Mouse (Mus musculus): ENCODE results near the gene Coro1b.
"Not testable (repeated sequence)": the region's sequence is repeated elsewhere in the genome, so short reads cannot be mapped to it uniquely, and the experiment has no call there.

Coro1b gene

DNA sequence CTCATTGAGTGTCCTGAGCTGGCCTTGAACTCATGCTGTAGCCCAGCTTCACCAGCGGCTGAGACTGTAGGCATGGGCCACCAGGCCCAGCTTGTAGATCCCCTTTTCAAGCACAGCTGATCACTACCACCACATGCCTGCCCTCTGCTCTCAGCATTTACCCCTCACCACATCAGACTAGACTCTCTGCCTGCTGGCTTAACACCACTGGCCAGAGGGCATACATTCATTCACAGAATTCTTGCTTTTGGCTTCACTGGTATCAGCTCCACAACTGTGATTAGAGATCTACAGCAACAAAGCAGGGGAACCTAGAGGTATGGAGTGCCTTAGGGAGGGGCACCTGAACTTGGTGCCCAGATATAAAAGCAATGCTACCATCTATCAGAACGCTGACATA is 27.9 kb upstream of the Coro1b start:
- no peak for DNase-seq (ENCODE audit: low spot score)

DNA sequence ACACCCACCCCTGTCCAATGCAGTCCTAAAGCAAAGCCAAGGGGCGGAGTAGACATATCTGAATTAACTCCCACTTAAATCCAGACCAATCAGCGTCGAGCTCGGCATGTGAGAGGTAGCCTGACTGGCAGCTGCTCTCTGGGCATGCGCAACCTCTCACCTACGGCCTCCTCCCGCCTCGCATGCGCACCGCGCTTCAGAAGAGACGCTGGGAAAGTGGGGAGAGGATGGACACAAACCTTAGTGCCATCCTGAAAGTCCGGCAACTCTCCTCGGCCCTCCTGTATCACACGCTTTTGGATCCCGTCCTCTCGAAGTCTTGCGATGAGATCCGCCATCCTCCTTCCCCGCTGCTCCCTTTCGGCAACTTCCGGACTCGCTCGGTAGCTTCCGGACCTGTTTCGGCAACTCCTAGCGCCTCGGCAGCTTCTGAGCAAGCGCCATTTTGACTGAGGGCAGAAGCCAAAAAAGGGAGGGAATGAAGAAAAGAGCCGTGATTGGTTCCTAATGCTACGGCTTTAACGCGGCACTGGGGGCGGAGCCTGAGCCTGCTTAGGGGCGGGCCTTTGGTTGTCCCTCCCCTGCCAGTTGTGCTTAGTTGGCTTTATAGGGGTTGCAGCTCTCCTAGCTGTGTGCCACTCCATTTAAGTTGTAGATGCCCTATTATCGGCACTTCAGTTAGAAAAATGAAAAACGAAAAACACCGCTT is 27.2 kb upstream of the Coro1b start:
- DNase-seq (ENCODE audit: low spot score), result peak; percentile 99

DNA sequence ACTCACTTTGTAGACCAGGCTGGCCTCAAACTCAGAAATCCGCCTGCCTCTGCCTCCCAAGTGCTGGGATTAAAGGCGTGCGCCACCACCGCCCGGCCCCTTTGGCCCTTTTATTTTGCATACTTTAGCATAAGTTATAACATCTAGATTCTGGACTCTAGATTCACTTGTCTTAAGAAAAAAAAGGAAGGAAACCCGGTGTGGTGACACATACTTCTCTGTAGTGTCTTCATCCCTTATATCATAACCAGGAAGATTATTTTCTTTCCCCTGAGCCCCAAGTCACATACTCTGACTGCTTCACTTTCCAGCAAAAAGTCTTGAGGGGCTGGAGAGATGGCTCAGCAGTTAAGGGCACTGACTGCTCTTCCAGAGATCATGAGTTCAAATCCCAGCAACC is 26.5 kb upstream of the Coro1b start:
- not testable (repeated sequence) for DNase-seq (ENCODE audit: low spot score)

DNA sequence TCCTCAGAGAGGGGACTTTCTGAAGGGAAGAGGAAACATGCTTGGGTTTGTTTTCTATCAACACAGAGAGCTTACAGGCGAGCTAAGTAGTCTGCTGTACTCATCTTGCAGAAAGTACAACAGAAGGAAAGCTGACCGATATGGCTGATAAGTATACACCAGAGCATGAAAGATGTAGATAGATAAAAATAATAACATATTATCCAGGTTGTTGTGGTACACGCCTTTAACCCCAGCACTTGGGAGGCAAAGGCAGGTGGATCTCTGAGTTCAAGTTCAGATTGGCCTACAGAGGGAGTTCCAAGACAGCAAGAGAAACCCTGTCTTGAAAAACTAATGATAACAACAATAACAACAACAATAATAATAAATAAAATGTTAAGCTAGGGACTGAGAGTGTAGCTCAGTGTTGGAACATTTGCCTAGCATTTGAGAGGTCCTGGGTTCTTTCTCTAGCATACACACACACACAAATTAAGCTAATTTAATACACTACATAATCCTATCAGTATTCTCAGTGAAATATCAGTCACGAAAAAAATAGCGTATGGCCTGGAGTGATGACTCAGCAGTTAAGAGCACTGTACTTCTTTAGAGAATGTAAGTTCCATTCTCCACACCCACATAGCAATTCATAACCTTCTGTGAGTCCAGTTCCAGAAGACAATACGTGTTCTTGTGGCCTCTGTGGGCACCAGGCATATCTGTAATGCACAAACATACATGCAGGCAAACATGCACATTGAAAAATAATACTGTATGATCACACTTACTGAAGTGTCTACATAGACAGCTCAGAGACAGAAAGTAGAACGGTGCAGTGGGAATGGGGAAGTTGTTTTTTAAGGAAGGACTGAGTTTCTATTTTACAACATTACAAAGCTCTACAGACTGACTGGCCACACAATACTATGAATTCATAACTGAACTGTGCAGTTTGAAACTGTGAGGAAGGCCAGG is 25.7 kb upstream of the Coro1b start:
- no peak for DNase-seq (ENCODE audit: low spot score)

DNA sequence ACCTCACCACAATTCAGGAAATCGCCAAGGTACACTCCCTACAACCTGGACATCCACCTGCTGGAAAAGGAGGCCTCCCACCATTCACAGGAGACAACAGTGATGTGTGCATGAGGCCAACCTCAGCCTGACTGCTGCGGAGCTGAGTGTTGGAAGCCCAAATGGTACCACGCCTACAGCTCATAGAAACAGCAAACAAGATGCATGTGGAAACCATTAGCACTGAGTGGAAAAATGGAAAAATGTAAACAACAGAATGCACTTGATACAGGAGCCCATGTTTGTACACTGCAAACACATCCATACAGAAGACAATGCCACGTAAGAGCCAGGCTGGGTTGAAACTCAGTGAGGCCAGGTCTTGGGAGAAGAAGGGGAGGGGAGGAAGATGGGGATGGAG is 24.0 kb upstream of the Coro1b start:
- DNase-seq (ENCODE audit: low spot score), result no peak

DNA sequence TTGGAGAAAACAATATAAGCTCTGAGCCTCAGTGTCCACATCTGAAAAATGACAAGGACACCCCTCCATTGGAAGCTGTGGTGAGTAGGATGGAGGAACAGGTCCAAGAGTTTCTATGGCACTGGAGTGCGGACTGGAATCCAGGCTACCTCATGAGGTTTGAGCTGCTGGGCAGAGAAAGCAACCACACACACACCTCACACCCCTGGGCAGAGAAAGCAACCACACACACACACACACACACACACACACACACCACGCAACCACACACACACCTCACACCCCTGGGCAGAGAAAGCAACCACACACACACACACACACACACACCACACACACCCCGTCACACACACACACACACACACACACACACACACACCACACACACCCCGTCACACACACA is 23.2 kb upstream of the Coro1b start:
- DNase-seq (ENCODE audit: low spot score), result peak; percentile 27

DNA sequence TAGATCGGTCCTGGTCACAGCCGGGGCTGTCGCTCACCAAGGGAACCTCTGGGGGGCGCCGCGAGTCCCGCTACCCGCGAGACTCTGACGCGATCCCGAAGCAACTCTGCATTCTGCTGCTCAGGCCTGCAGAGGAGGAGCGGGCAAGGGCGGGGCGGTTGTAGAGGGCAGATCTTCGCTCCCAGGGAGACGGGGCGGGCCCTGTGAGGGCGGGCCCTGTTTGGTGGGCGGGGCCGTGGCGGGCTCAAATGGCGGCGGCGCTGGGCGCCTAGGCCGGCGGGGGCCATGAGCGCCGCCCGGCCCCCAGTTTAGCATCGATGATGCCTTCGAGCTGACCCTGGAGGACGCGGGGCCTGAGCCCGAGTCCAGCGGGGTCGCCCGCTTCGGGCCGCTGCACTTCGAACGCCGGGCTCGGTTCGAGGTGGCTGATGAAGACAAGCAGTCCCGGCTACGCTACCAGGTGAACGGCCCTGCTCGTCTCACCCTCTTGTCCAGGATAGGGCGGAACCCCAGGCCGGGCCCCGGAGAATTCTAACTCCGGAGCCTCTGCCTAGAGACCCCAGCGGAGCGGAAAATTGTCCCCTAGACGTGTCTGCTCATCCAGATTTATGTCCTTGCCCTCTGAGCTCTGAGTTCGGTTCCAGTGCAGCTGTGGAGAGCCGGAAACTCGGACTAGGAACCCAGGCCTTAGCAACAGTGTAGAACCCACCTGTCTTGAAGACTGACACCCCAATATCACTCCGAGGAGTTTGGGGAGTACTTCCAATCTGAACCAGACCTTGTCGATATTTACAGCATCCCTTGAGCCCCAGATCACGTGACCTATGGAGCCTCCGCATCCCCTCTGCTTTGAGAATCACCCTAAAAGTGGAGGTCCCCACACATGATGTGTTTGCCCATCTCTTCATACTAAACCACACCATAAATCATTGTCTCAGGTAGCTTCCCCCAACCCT is 22.4 kb upstream of the Coro1b start, which contains the start of gene Aip:
Gene Aip, minus strand, starts transcription at position 118 of the 956 bp plus-strand sequence.
- DNase-seq (ENCODE audit: low spot score), result peak; percentile 98

DNA sequence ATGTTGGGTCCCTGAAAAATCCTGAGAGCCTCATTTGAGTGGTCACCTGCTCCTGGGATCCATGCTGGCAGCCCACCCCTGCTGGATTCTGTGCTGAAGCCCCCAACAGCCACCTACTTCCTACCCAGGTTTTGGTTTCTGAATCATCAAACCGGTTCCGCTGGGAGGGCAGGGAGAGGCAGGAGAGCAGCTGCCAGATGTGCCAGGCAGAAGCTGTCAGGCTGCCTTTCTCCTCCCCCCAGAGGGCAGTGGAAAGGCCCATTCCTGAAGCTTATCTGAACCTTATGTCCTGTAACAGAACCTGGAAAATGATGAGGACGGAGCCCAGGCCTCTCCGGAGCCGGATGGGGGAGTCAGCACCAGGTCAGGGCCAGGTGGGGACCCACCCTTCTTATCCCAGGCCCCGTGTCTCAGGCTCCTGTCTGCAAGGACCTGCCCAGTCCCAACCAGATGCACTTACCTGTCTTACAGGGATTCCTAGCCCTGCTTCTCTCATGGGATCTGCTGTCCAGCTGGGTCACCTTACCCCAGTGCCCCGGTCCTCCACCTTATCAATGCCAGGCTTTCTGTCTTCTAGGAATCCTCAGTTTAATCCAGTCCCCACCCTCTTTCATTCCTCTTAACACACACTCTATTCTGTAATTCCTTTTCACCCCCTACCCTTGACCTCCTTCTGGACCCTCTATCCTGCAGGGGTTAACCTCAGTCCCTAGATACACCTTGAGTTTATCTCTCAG is 21.5 kb upstream of the Coro1b start:
- DNase-seq (ENCODE audit: low spot score), result no peak

DNA sequence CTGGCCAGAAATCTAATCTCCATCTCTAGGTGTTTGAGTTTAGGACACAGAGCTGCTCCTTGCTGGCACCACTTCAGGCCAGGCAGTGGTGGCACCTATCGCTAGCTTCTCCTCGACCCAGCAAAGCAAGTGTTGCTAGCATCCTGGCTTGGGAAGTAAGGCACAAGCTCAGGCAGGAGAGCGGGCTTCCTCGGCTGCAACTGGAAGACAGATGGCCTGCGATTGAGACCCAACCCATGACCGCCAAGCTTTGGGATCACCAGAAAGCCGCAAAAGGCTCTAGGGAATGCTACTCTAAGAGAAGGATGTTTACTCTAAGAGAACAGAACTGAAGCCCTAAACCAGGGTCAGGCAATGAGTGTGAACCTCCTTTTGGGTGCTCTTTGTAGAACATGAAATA is 19.0 kb upstream of the Coro1b start:
- DNase-seq (ENCODE audit: low spot score), result no peak

DNA sequence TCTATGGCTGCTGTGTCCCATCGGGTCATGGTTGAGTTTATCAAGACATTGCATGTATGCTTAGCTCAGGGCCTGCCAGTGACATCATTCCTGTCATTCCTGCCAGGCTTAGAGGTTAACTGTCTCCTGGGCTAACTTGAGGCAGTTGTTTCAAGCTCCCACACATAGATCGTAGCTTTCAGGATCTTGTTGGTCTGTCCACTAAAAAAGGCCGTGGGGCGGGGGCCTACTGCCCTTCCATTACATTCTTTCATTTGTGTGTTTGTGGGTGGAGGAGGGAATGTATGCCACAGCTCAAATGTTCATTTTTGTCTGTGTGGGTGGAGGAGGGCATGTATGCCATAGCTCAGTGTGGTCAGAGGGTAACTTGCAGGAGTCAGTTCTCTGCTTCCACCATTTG is 18.3 kb upstream of the Coro1b start:
- no peak for DNase-seq (ENCODE audit: low spot score)

DNA sequence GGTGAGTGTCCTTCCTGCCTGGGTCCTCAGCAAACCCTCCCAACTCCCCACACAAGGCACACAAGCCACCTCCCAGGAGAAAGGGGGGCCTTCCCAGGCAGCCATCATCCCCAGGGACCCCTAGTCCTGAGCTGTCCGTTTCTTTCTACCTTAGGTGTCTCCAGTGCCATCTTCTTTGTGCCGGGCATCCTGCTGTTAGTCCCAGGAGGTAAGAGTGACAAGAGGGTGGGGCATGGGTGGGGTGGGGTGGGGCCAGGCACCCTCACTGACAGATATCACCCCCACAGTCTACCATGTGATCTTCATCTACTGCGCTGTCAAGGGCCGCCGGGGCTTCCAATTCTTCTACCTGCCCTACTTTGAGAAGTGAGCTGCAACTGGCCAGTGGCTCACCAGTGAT is 17.3 kb upstream of the Coro1b start:
- no peak for DNase-seq (ENCODE audit: low spot score)

DNA sequence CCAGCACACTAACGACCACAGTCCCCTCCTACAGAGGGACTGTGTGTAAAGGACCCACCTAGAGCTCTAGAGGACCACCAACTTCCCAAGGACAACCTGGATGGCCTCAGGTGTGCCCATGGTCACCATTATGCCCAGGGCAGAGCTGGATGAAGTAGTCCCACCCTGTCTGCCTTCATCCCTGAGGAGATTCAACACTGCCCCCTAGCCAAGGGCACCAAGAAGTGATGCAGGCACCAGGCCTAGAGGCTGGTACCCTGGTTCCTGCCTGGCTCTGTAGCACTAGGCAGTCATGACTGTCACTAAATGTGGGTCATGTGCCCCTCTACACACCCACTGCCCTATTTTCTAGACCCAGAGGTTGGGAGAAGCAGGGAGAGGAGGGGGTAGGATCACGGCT is 16.7 kb upstream of the Coro1b start:
- no peak for DNase-seq (ENCODE audit: low spot score)

DNA sequence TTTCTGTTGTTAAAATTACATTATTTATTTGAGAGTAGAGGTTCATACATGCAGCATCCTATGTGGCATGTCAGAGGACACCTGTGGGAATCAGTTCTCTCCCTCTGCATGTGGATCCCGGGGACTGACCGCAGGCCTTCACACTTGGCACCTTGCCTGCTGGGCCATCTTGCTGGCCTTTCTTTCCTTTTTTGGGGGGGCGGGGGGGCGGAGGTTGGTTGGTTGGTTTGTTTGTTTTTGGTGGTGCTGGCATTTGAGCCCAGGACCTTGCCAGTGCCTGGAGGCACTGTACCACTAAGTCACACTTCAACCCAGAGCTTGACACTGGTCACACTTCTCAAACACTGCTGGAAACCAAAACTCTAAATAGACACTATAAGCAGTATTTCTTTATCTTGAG is 14.1 kb upstream of the Coro1b start:
- no peak for DNase-seq (ENCODE audit: low spot score)

DNA sequence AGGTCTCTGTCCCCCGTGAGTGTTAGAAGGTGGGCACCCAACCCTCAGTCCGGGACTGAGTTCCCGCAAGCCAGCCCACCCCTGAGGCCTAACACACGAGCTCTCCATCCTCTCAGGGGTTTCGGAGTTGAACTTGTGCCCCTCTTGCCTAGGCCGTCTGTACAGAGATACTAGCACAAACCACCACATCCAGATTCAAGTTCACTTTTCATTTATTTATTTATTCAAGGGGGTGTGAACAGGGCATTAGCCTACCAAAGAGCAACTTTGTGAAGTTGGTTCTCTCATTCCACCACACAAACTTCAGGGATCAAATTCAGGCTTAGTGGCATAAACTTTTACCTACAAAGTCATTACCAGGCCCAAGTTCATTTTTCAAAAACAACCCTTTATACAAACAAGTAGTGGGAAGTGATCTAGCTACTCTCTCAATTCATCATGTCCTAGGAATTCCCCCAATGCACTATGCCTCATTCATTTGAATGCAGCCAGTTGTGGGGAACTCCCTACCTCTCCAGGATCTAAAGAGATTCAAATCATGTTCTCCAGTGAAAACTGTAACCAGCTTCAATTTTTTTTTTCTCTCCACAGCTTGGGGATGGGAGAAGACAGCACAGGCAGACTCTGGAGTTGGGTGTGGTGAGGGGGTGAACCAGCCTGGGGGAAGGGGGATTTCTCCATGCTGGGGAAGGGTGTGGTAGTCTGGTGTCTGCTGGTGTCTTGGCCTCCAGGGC is 13.0 kb upstream of the Coro1b start:
- DNase-seq (ENCODE audit: low spot score), result not testable (repeated sequence)

DNA sequence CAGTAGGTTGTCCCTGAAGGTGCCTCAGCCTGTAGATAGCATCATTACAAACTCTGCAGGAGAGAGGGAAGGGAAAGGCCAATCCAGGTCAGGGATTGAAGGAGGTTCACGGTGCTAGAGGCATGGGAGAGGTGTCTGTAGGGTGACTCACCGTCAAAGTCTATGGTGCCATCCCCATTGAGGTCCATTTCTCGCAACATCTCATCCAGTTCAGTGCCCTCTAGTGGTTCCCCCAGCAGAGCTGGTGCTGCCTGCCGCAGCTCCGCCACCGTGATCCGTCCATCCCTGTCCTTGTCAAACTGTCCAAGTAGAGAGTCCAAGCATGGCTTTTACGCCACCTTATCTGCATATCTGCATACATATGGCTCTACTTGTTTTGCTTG is 12.5 kb upstream of the Coro1b start:
- not testable (repeated sequence) for DNase-seq (ENCODE audit: low spot score)

DNA sequence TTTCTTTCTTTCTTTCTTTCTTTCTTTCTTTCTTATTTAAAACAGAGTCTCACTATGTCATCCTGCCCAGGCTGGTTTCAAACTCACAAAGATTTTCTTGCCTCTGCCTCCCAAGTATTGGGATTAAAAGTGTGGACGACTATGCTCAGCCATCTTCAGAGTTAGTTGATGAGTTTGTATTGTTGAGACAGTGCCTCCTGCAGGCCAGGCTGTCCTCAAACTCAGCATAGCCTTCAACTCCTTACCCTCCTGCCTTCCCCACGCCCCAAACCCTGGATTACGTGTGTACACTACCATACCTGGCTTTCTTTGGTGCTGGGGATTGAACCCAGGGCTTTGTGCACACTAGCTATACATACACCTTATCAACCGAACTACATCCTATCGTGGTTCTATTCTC is 12.0 kb upstream of the Coro1b start:
- DNase-seq (ENCODE audit: low spot score), result no peak

DNA sequence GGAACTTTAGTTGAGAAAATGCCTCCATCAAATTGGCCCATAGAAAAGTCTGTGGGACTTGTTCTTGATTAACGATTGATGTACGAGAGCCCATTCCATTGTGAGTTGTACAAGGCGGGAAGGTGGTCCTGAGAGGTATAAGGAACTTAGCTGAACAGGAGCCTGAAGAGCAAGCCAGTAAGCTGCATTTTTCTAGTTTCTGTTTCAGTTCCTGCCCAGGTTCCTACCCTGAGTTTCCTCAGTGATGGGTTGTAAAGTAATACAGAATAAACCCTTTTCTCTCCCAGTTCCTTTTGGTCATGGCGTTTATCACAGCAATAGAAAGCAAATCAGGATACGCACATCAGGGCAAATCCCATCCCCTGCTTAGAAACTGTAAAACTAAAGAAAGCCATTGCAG is 10.5 kb upstream of the Coro1b start:
- no peak for DNase-seq (ENCODE audit: low spot score)

DNA sequence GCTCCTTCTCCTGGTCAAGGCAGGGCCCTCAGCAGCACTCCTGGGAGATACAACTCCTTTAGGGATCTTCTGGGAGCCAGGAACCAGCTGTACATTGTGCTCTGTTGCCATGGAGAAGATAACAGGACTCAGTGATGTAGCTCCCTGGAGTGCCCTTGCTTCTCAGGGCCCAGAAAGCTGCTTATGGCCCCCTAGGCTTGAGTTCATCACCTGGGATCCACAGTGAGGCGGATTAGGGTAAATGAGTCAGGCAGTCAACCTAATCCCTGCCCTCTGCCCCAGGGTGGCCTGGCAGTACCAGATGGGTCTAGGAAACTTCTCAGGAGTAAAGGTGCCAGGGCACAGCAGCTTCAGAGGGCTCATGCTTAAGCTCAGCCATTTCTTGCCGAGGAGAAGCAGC is 9.0 kb upstream of the Coro1b start, which contains the start of gene Gpr152:
Gene Gpr152, plus strand, starts transcription at position 342 of the 400 bp plus-strand sequence.
- no peak for DNase-seq (ENCODE audit: low spot score)

DNA sequence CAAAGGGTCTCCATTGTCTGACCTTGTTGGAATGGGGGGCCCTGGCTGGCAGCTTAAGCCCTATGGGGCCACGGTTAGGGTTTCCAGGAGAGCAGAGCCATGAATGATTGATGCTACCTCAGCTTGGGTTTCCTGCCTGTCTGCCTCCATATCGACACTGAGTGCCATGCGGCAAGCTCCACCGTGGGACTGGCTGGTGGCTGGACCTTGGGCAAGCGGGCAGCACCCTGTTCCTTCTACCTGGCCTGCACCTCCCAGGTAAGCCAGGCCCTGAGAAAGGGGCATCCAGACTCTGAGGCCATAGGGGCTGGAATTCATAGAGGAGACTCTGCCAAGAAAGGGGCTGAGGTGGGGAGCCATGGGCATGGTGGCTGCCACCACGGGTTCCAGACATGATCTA is 8.3 kb upstream of the Coro1b start:
- no peak for DNase-seq (ENCODE audit: low spot score)

DNA sequence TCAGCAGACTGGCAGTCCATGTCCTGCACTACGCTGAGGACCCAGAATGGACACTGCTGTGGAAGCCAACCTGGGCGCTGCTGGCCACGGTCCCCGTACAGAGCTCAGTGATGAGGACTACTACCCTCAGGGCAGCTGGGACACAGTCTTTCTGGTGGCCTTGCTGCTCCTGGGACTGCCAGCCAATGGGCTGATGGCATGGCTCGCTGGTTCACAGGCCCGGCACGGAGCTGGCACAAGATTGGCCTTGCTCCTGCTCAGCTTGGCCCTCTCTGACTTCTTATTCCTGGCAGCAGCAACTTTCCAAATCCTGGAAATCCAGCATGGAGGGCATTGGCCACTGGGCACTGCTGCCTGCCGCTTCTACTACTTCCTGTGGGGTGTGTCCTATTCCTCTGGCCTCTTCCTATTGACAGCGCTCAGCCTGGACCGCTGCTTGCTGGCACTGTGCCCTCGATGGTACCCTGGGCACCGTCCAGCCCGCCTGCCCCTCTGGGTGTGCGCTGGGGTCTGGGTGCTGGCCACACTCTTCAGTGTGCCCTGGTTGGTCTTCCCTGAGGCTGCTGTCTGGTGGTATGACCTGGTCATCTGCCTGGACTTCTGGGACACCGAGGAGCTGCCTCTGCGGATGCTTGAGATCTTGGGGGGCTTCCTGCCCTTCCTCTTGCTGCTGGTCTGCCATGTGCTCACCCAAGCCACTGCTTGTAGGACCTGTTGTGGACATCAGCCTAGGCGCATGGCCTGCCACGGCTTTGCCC is 5.8 kb upstream of the Coro1b start:
- DNase-seq (ENCODE audit: low spot score), result no peak
